Mouse (Mus musculus): ENCODE results near the gene Fbp1. TPM values are rescaled to one million over a fixed set of nuclear protein-coding genes. Genes with fewer than 3 reads are reported as not detected.
"Not testable (repeated sequence)": the region's sequence is repeated elsewhere in the genome, so short reads cannot be mapped to it uniquely, and the experiment has no call there.

The Fbp1 gene
- polyA plus RNA-seq, 1 experiment from 2014 or later = 2.1 TPM

DNA sequence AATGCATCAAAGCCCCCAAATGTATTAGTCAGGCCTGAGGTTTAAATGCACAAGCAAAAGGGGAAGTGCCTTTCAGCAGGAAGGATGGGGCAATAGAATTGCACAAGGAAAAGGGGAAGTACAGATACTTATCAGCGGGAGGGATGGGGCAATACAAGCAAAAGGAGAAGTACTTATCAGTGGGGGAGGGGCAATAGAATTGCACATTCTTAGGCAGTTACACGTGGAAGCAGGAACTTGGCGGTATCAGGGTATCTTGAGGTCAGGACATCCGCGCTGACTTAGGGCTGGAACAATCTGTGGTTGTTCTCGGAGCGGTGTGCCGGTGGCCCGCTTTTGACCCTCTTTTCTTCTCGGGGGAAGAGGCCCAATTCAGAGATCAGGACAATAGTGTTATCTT, 28.8 kb downstream of the Fbp1 start:
- WGBS = 68% methylated on average over 10 of the region's 10 CpGs
- H3K27ac ChIP-seq (ENCODE audit: low read length); H3K27me3 ChIP-seq (ENCODE audit: control insufficient read depth, insufficient read depth, low read depth, low read length); ATAC-seq (ENCODE audit: low read depth); H3K4me2 ChIP-seq (ENCODE audit: low read depth, low read length); H3K9me3 ChIP-seq (ENCODE audit: control insufficient read depth, low read length); H3K36me3 ChIP-seq (ENCODE audit: control insufficient read depth, insufficient read depth, low read length); H3K9ac ChIP-seq (ENCODE audit: low read length); H3K4me3 ChIP-seq (ENCODE audit: low read length): not testable (repeated sequence)
- H3K4me1 ChIP-seq (replicated peaks; ENCODE audit: control insufficient read depth, insufficient read depth, low read length) = peaks cover 20% of the 10 kb centered on the region

DNA sequence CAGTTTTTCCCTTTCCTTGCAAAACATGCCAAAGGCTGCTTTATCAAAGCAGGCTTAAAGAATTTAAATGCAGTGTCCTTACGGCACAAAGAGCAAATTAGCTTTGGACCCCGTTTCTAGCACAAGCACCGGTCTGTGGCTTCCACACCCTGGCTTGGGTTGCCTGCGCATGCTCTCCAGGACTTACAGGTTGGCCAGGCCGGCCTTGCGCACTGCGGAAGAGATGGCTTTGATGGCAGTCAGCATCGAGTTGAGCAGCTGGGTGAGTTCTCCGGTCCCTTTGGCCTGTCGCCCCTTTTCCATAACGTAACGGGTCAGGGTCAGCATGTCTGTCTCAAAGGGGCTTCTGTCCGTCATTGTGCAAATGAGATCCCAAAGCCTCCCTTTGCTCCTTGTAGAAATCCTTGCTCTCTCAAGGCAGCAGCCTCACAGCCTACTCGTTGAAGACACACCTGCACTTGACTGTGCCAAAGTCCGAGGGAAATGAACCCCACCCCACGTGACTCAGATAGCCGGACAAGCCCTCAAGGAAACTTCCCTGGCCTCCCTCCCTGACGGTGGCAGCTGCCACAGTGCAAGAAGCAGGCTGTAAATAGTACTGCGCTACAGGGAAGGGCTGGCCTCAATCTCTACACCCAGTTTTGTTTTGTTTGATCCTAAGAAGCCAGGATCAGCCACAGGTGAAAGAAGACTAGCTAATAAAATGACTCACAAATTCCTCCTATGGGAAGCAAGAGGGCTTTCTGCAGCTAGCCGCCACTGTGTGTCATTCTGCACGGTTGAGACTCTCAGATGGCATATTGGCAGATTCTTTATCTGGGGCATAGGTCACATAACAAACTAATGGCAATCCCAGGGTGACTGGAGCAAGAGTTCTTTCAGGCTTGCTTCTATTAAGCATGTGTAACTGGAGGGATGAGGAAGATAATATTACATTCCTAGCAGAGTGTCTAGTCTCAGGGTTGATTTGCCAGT, 29.9 kb downstream of the Fbp1 start, which contains the start of gene Fbp2:
Fbp2 (minus strand) TSS at position 482 of the 975 bp plus-strand sequence.
- Histone ChIP-seq H3K27me3 (ENCODE audit: control insufficient read depth, insufficient read depth, low read depth, low read length) (no peaks in the 10 kb centered on the region), H3K36me3 (ENCODE audit: control insufficient read depth, insufficient read depth, low read length) (no peaks in the 10 kb centered on the region), H3K27ac (ENCODE audit: low read length) (no peak within 1 kb of the TSS), H3K4me2 (ENCODE audit: low read depth, low read length) (no peak within 1 kb of the TSS), H3K9me3 (ENCODE audit: control insufficient read depth, low read length) (no peaks in the 10 kb centered on the region), H3K4me3 (ENCODE audit: low read length) (no peak within 1 kb of the TSS), H3K9ac (ENCODE audit: low read length) (no peak within 1 kb of the TSS), H3K4me1 (replicated peaks; ENCODE audit: control insufficient read depth, insufficient read depth, low read length) (peaks cover 12% of the 10 kb centered on the region)
- ATAC-seq (ENCODE audit: low read depth) = 0 out of 2 replicates have a peak, but pooled peaks have one; percentile 10
- 54% methylated on average over 21 of the region's 21 CpGs for WGBS

DNA sequence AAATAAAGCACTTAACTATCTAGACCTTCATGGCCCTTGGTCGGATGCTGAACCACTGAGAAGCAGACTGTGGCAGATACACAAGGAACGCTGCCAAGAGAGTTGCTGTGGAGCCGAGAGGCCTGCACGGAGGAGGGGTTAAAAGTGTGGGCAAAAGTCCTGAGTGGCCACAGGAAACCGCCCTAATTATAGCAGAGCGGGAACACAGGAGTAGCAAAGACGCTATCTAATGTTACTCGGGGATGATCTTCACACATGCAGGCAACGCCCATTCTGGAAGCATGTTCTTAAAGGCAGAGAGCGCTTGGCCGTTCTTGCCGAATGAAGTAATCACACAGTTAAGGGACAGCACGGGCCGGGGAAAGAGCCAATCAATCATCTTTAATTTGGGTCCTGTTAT, 31.2 kb downstream of the Fbp1 start:
- H3K36me3 ChIP-seq (ENCODE audit: control insufficient read depth, insufficient read depth, low read length) = no peaks in the 10 kb centered on the region
- H3K4me1 ChIP-seq (replicated peaks; ENCODE audit: control insufficient read depth, insufficient read depth, low read length) = peaks cover 7% of the 10 kb centered on the region; the same call in 1 of the 2 replicates
- H3K27me3 ChIP-seq (ENCODE audit: control insufficient read depth, insufficient read depth, low read depth, low read length) = no peaks in the 10 kb centered on the region
- H3K27ac ChIP-seq (ENCODE audit: low read length) = no peak overlapping the region
- no peak overlapping the region for H3K9ac ChIP-seq (ENCODE audit: low read length)
- WGBS = 66% methylated on average over 14 of the region's 14 CpGs
- H3K4me3 ChIP-seq (ENCODE audit: low read length) = no peak overlapping the region
- H3K4me2 ChIP-seq (ENCODE audit: low read depth, low read length) = no peak overlapping the region
- H3K9me3 ChIP-seq (ENCODE audit: control insufficient read depth, low read length) = no peaks in the 10 kb centered on the region
- ATAC-seq (ENCODE audit: low read depth) = no peak

DNA sequence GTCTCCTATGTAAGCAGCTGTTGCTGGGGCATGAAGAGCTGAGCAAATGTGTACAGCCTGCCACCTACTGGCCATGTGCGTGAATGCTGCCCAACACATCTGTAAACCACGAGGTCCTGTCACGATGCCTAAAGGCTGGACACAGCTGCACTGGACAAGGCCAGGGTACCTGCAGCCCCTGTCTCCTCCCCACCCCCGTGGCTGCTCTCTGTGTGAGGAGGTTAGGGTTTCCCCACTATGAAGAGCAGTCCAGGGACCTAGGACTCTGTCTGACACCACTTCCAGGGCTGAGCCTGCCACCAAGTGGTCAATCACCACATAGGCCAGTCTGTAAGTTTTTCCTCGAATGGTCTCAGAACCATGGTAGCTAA, 31.8 kb downstream of the Fbp1 start:
- WGBS = 3% methylated on average over 5 of the region's 5 CpGs
- peak overlapping the region; percentile 39 for H3K4me3 ChIP-seq (ENCODE audit: low read length)
- peak overlapping the region; percentile 53 for H3K9ac ChIP-seq (ENCODE audit: low read length)
- peaks cover 7% of the 10 kb centered on the region; the same call in 1 of the 2 replicates for H3K4me1 ChIP-seq (replicated peaks; ENCODE audit: control insufficient read depth, insufficient read depth, low read length)
- peak overlapping the region; percentile 72 for H3K4me2 ChIP-seq (ENCODE audit: low read depth, low read length)
- no peaks in the 10 kb centered on the region for H3K27me3 ChIP-seq (ENCODE audit: control insufficient read depth, insufficient read depth, low read depth, low read length)
- H3K27ac ChIP-seq (ENCODE audit: low read length) = no peak overlapping the region
- H3K36me3 ChIP-seq (ENCODE audit: control insufficient read depth, insufficient read depth, low read length) = no peaks in the 10 kb centered on the region
- ATAC-seq (ENCODE audit: low read depth) = peak; percentile 89
- H3K9me3 ChIP-seq (ENCODE audit: control insufficient read depth, low read length) = no peaks in the 10 kb centered on the region

DNA sequence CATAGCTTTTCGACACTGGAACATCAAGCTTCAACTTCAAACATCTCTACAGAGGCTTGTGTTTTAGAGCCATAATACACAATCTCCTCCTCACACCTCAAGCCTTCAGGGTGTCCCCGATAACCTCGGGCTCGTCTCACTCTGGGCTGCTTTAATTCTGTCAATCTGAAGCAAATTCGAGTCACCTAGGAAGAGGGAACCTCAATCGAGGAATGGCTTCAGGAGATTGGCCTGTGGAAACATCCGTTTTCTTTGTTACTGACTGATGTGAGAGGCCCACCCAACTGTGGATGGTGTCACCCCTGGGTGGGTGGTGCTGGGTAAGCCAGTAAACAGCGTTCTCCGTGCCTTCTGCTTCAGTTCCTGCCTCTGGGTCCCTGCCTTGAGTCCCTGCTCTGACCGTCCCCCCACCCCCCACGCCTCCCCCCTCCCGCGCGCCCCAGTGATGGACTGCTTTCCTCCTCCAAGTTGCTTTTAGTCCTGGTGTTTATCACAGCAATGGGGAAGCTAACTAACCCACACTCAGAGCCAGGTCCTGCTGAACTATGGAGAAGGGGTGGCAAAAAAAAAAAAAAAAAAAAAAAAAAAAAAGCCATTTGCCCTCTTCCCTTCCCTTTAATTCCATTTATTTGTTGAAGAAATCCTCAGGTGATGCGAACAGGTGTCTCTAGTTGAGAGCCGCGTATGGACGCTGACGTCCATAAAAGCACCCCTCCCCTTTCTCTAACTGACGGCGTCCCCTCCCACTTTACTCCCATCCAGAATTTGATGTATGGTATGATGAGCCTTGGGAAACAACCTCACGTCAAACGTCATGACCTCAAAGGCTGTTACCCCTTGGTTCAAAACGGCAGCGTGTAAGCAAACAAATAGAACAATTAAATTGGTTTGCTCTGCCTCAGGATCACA, 32.4 kb downstream of the Fbp1 start:
- peak overlapping the region; percentile 72 for H3K4me2 ChIP-seq (ENCODE audit: low read depth, low read length)
- no peaks in the 10 kb centered on the region for H3K9me3 ChIP-seq (ENCODE audit: control insufficient read depth, low read length)
- WGBS = 34% methylated on average over 25 of the region's 25 CpGs
- no peak overlapping the region for H3K27ac ChIP-seq (ENCODE audit: low read length)
- no peaks in the 10 kb centered on the region for H3K27me3 ChIP-seq (ENCODE audit: control insufficient read depth, insufficient read depth, low read depth, low read length)
- peak overlapping the region; percentile 46; the same call in 1 of the 2 replicates for H3K9ac ChIP-seq (ENCODE audit: low read length)
- peaks cover 7% of the 10 kb centered on the region; the same call in 1 of the 2 replicates for H3K4me1 ChIP-seq (replicated peaks; ENCODE audit: control insufficient read depth, insufficient read depth, low read length)
- peak overlapping the region; percentile 39 for H3K4me3 ChIP-seq (ENCODE audit: low read length)
- no peak for ATAC-seq (ENCODE audit: low read depth)
- H3K36me3 ChIP-seq (ENCODE audit: control insufficient read depth, insufficient read depth, low read length) = no peaks in the 10 kb centered on the region

DNA sequence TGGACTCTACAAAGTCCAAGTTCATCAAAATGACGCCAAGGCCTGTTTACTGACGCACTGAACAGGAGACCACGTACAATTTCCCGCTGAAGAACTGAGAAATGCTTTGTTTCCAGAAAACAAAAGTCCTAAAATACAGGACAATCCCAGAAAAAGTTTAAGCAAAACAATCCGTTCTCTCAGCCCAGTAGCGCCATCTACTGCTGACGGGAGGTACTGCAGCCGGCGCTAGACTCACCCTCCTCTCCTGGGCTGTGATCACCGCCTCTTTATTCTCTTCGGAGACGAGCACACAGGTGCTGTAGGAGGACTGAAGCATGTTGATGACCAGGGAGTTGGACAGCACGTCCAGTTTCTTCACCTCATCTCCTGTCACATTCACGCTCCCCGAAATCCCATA, 33.4 kb downstream of the Fbp1 start:
- H3K4me1 ChIP-seq (replicated peaks; ENCODE audit: control insufficient read depth, insufficient read depth, low read length) = peaks cover 7% of the 10 kb centered on the region; the same call in 1 of the 2 replicates
- no peak overlapping the region for H3K27ac ChIP-seq (ENCODE audit: low read length)
- peak overlapping the region; percentile 6; the same call in 1 of the 2 replicates for H3K4me2 ChIP-seq (ENCODE audit: low read depth, low read length)
- H3K9ac ChIP-seq (ENCODE audit: low read length) = no peak overlapping the region
- no peak for ATAC-seq (ENCODE audit: low read depth)
- H3K36me3 ChIP-seq (ENCODE audit: control insufficient read depth, insufficient read depth, low read length) = no peaks in the 10 kb centered on the region
- no peaks in the 10 kb centered on the region for H3K9me3 ChIP-seq (ENCODE audit: control insufficient read depth, low read length)
- no peaks in the 10 kb centered on the region for H3K27me3 ChIP-seq (ENCODE audit: control insufficient read depth, insufficient read depth, low read depth, low read length)
- no peak overlapping the region for H3K4me3 ChIP-seq (ENCODE audit: low read length)
- WGBS = 11% methylated on average over 15 of the region's 15 CpGs

DNA sequence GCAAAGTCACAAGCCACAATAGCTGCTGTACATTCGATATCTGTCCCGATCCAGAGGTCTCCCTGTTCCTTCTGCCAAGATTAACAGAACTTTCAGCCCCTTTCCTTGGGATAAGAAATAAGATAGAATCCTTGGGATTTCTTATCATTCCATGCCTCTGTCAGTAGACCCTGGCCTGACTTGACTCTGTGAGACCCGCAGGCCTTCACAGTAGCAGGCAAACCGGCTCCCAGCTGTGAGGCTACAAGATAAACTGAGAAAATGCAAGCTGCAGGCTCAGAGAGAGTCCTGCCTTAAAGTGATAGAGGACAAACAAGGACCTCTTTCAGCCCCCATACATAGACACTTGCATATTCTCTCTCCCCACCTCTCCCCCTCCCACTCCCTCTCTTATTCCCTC, 54.7 kb downstream of the Fbp1 start:
- no peak overlapping the region for H3K4me2 ChIP-seq (ENCODE audit: low read depth, low read length)
- no peak overlapping the region for H3K4me3 ChIP-seq (ENCODE audit: low read length)
- no peak overlapping the region for H3K9ac ChIP-seq (ENCODE audit: low read length)
- no peaks in the 10 kb centered on the region for H3K36me3 ChIP-seq (ENCODE audit: control insufficient read depth, insufficient read depth, low read length)
- ATAC-seq (ENCODE audit: low read depth) = no peak
- WGBS = 32% methylated on average over 4 of the region's 4 CpGs
- H3K4me1 ChIP-seq (replicated peaks; ENCODE audit: control insufficient read depth, insufficient read depth, low read length) = no peaks in the 10 kb centered on the region
- no peaks in the 10 kb centered on the region for H3K27me3 ChIP-seq (ENCODE audit: control insufficient read depth, insufficient read depth, low read depth, low read length)
- no peaks in the 10 kb centered on the region for H3K9me3 ChIP-seq (ENCODE audit: control insufficient read depth, low read length)
- H3K27ac ChIP-seq (ENCODE audit: low read length) = no peak overlapping the region

DNA sequence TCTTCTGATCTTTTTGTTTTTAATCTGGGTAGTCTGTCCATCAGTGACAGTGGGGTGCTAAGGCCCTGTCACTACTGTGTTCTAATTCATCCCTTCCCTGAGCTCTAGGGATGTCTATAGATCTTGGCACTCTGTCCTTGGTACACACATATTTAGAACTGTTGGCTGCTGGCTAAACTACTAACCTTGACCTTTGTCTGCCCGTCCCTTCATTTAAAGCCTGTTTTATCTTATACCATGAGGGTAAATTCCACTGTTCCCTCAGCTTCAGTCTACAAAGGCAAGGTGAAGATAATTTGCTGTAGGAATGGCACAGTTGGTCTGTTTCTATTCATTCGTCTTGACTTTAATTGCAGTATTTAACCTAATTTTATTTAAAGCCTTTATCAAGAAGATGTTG, 55.8 kb downstream of the Fbp1 start:
- WGBS = 62% methylated on average over 2 of the region's 2 CpGs
- H3K27ac ChIP-seq (ENCODE audit: low read length) = no peak overlapping the region
- no peaks in the 10 kb centered on the region for H3K4me1 ChIP-seq (replicated peaks; ENCODE audit: control insufficient read depth, insufficient read depth, low read length)

DNA sequence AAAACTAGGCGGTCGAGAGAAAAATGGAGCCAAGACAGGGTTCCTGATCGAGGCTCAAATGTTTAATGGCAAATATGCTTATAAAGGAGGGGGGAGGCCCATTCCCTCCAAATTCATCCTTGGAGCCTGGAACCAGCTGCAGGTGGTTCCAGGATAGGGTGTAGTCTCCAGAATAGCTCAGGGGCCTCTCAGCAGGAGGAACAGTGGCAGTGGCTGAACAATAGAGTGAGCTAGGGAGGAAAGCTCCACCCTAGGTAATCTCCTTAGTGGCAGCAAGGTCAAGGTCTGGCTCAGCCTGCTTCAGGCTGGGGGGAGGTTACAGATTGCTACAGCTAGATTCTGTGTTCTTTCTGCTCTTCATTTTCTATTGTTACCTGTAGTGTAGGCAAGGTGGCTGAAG, 72.4 kb downstream of the Fbp1 start:
- not testable (repeated sequence) for ATAC-seq (ENCODE audit: low read depth); H3K27me3 ChIP-seq (ENCODE audit: control insufficient read depth, insufficient read depth, low read depth, low read length); H3K4me1 ChIP-seq (replicated peaks; ENCODE audit: control insufficient read depth, insufficient read depth, low read length); H3K4me2 ChIP-seq (ENCODE audit: low read depth, low read length); H3K27ac ChIP-seq (ENCODE audit: low read length); H3K4me3 ChIP-seq (ENCODE audit: low read length); H3K36me3 ChIP-seq (ENCODE audit: control insufficient read depth, insufficient read depth, low read length); H3K9me3 ChIP-seq (ENCODE audit: control insufficient read depth, low read length); H3K9ac ChIP-seq (ENCODE audit: low read length)
- 88% methylated on average over 3 of the region's 3 CpGs for WGBS

More for the DNA sequence above, 55.8 kb downstream of the Fbp1 start:
- Histone ChIP-seq H3K9me3 (ENCODE audit: control insufficient read depth, low read length) (no peaks in the 10 kb centered on the region), H3K27me3 (ENCODE audit: control insufficient read depth, insufficient read depth, low read depth, low read length) (no peaks in the 10 kb centered on the region), H3K4me3 (ENCODE audit: low read length) (no peak overlapping the region), H3K4me2 (ENCODE audit: low read depth, low read length) (no peak overlapping the region), H3K36me3 (ENCODE audit: control insufficient read depth, insufficient read depth, low read length) (no peaks in the 10 kb centered on the region), H3K9ac (ENCODE audit: low read length) (no peak overlapping the region)
- no peak for ATAC-seq (ENCODE audit: low read depth)
